8 mouse cellular contexts compared by ENCODE assay signal in genomic region chr17:27622611-27623359, GRCm38 (mm10). TPM values are rescaled to one million over a fixed set of nuclear protein-coding genes. Genes with fewer than 3 reads are reported as not detected.
DNase-seq lines count a peak whose midpoint lies in the region; ATAC-seq and TF ChIP-seq lines count a peak whose summit lies in the region.

No protein-coding gene starts in this region.

- H3K79me2 ChIP-seq in heart, adult 2 months (replicated peaks; ENCODE audit: control insufficient read depth, insufficient read depth, low read length), result peaks cover 7% of the 10 kb centered on the region

- no peak for TF ChIP-seq CTCF in heart, adult 2 months (IDR thresholded peaks at IDR 0.05)

- no peak for TF ChIP-seq POLR2A in heart, adult 2 months (IDR thresholded peaks at IDR 0.05; ENCODE audit: insufficient read depth, low read depth, low read length)

- peak overlapping the region; percentile 93 for H3K27ac ChIP-seq in heart, adult 2 months
- H3K27ac ChIP-seq in hindbrain, embryonic 13.5 days, result peak overlapping the region; percentile 99
- peak overlapping the region; percentile 89 for H3K27ac ChIP-seq in liver, embryonic 15.5 days (replicated peaks)

- peaks cover 3% of the 10 kb centered on the region; the same call in 1 of the 2 replicates for H3K9me3 ChIP-seq in erythroblast, embryonic 14.5 days (ENCODE audit: control insufficient read depth, low read length)
- H3K9me3 ChIP-seq in hindbrain, embryonic 13.5 days, result no peaks in the 10 kb centered on the region
- no peaks in the 10 kb centered on the region for H3K9me3 ChIP-seq in liver, embryonic 15.5 days (replicated peaks)

- H3K4me2 ChIP-seq in hindbrain, embryonic 13.5 days, result peak overlapping the region; percentile 86
- H3K4me2 ChIP-seq in liver, embryonic 15.5 days, result peak overlapping the region; percentile 97

- peak; percentile 63 for ATAC-seq in hindbrain, embryonic 13.5 days (ENCODE audit: low FRiP score)
- peak; percentile 63 for ATAC-seq in liver, embryonic 15.5 days (ENCODE audit: insufficient read depth)

- H3K27me3 ChIP-seq in heart, adult 2 months (ENCODE audit: control insufficient read depth, insufficient read depth, low read length), result no peaks in the 10 kb centered on the region
- no peaks in the 10 kb centered on the region for H3K27me3 ChIP-seq in erythroblast, embryonic 14.5 days (ENCODE audit: control insufficient read depth)
- H3K27me3 ChIP-seq in hindbrain, embryonic 13.5 days, result no peaks in the 10 kb centered on the region
- no peaks in the 10 kb centered on the region for H3K27me3 ChIP-seq in liver, embryonic 15.5 days

- H3K9ac ChIP-seq in heart, adult 2 months (ENCODE audit: low read depth, low read length), result peak overlapping the region; percentile 97
- peak overlapping the region; percentile 99 for H3K9ac ChIP-seq in hindbrain, embryonic 13.5 days
- peak overlapping the region; percentile 91 for H3K9ac ChIP-seq in liver, embryonic 15.5 days

- peak; percentile 57 to 64 for DNase-seq in heart, adult 2 months
- no peak for DNase-seq in heart, postnatal 25 days (ENCODE audit: low spot score)
- peak; percentile 79 for DNase-seq in adrenal gland, postnatal 14 days
- peak; percentile 79 for DNase-seq in neural tube, embryonic 10.5 days (ENCODE audit: extremely low spot score, low spot score)
- DNase-seq in thymus, postnatal 14 days, result peak; percentile 75

- TF ChIP-seq EP300 in heart, adult 2 months (IDR thresholded peaks at IDR 0.05; ENCODE audit: insufficient read depth, low read depth, low read length), result no peak

- H3K4me3 ChIP-seq in heart, adult 2 months, result peak overlapping the region; percentile 88
- H3K4me3 ChIP-seq in erythroblast, embryonic 14.5 days (replicated peaks), result peak overlapping the region; percentile 94
- peak overlapping the region; percentile 94 for H3K4me3 ChIP-seq in hindbrain, embryonic 13.5 days
- peak overlapping the region; percentile 93 for H3K4me3 ChIP-seq in liver, embryonic 15.5 days (replicated peaks)

- peaks cover 11% of the 10 kb centered on the region for H3K4me1 ChIP-seq in heart, adult 2 months (ENCODE audit: control insufficient read depth, insufficient read depth, low read length)
- H3K4me1 ChIP-seq in erythroblast, embryonic 14.5 days (ENCODE audit: control insufficient read depth), result peaks cover 61% of the 10 kb centered on the region
- H3K4me1 ChIP-seq in hindbrain, embryonic 13.5 days (replicated peaks), result peaks cover 41% of the 10 kb centered on the region
- H3K4me1 ChIP-seq in liver, embryonic 15.5 days (replicated peaks), result peaks cover 57% of the 10 kb centered on the region

- intact Hi-C loops in heart, adult 2 months (cut with DNase I), result loop anchor here (2.0 to 5.0 kb wide), 2 partner anchors 35 to 58 kb away; partner anchors contain the start of gene AI413582
- intact Hi-C loops in heart, postnatal 25 days (cut with DNase I), result loop anchor here (5.0 kb wide), 1 partner anchor 35 kb away; no protein-coding TSS in a partner anchor

- no peaks in the 10 kb centered on the region for H3K36me3 ChIP-seq in heart, adult 2 months (ENCODE audit: control insufficient read depth, insufficient read depth, low read length)
- H3K36me3 ChIP-seq in erythroblast, embryonic 14.5 days (ENCODE audit: control insufficient read depth), result peaks cover 11% of the 10 kb centered on the region
- peaks cover 7% of the 10 kb centered on the region for H3K36me3 ChIP-seq in hindbrain, embryonic 13.5 days
- peaks cover 2% of the 10 kb centered on the region for H3K36me3 ChIP-seq in liver, embryonic 15.5 days (replicated peaks)

- under 1% methylated on average over 68 of the region's 80 CpGs for WGBS in heart, adult 2 months
- WGBS in hindbrain, embryonic 13.5 days, result under 1% methylated on average over 59 of the region's 80 CpGs
- WGBS in liver, embryonic 15.5 days (ENCODE audit: insufficient replicate concordance), result under 1% methylated on average over 80 of the region's 80 CpGs

RNA-seq across cellular contexts. Expression of gene Nudt3, which starts 0.5 kb away (rescaled TPM):
- 100 to 1,000 TPM; 330 to 346 TPM for total RNA-seq in heart, adult 2 months (2021)
- 143 and 189 TPM in 2 replicates for polyA plus RNA-seq in heart, adult 2 months (2012; rRNA removed)
- total RNA-seq in heart, postnatal 25 days (2021), result 100 to 1,000 TPM; 343 TPM
- 162 and 173 TPM in 2 replicates for total RNA-seq in adrenal gland, postnatal 14 days (2021)
- polyA plus RNA-seq in erythroblast, embryonic 14.5 days (2012), result 5.1 and 6.4 TPM in 2 replicates
- polyA plus RNA-seq in hindbrain, embryonic 13.5 days (2015; fragmentation: Nextera tagmentation; extraction: Ambion mirVana), result 225 and 235 TPM in 2 replicates
- polyA plus RNA-seq in liver, embryonic 15.5 days (2015; fragmentation: Nextera tagmentation; extraction: Ambion mirVana), result 23.2 and 26.1 TPM in 2 replicates

RNA-seq across cellular contexts. Expression of gene RPS10-NUDT3, which starts 12.2 kb away (rescaled TPM):
- total RNA-seq in heart, adult 2 months (2021), result not detected
- not detected in 2 replicates for polyA plus RNA-seq in heart, adult 2 months (2012; rRNA removed)
- under 1 TPM in 1 of 2 experiments, not detected in 1; 0.94 TPM for total RNA-seq in heart, postnatal 25 days (2021)
- not detected in 2 replicates for total RNA-seq in adrenal gland, postnatal 14 days (2021)
- not detected in 2 replicates for polyA plus RNA-seq in erythroblast, embryonic 14.5 days (2012)
- not detected in 2 replicates for polyA plus RNA-seq in hindbrain, embryonic 13.5 days (2015; fragmentation: Nextera tagmentation; extraction: Ambion mirVana)
- not detected in 2 replicates for polyA plus RNA-seq in liver, embryonic 15.5 days (2015; fragmentation: Nextera tagmentation; extraction: Ambion mirVana)

RNA-seq across cellular contexts. Expression of gene Rps10, which starts 13.7 kb away (rescaled TPM):
- 100 to 1,000 TPM; 529 to 604 TPM for total RNA-seq in heart, adult 2 months (2021)
- polyA plus RNA-seq in heart, adult 2 months (2012; rRNA removed), result 448 and 482 TPM in 2 replicates
- total RNA-seq in heart, postnatal 25 days (2021), result 100 to 1,000 TPM; 476 to 516 TPM
- 864 and 1,045 TPM in 2 replicates for total RNA-seq in adrenal gland, postnatal 14 days (2021)
- polyA plus RNA-seq in erythroblast, embryonic 14.5 days (2012), result 265 and 292 TPM in 2 replicates
- polyA plus RNA-seq in hindbrain, embryonic 13.5 days (2015; fragmentation: Nextera tagmentation; extraction: Ambion mirVana), result 565 and 583 TPM in 2 replicates
- 435 and 496 TPM in 2 replicates for polyA plus RNA-seq in liver, embryonic 15.5 days (2015; fragmentation: Nextera tagmentation; extraction: Ambion mirVana)

RNA-seq across cellular contexts. Expression of gene Pacsin1, which starts 32.5 kb away (rescaled TPM):
- total RNA-seq in heart, adult 2 months (2021), result under 1 TPM; 0.44 to 0.45 TPM
- polyA plus RNA-seq in heart, adult 2 months (2012; rRNA removed), result 0.29 and 0.61 TPM in 2 replicates
- total RNA-seq in heart, postnatal 25 days (2021), result under 1 TPM; 0.25 to 0.62 TPM
- total RNA-seq in adrenal gland, postnatal 14 days (2021), result 4.5 and 6.0 TPM in 2 replicates
- polyA plus RNA-seq in erythroblast, embryonic 14.5 days (2012), result 0.01 TPM in 1 of 2 replicates, not detected in the other
- polyA plus RNA-seq in hindbrain, embryonic 13.5 days (2015; fragmentation: Nextera tagmentation; extraction: Ambion mirVana), result 27.9 and 31.0 TPM in 2 replicates
- 0.13 and 0.24 TPM in 2 replicates for polyA plus RNA-seq in liver, embryonic 15.5 days (2015; fragmentation: Nextera tagmentation; extraction: Ambion mirVana)

RNA-seq across cellular contexts. Expression of gene AI413582, which starts 57.2 kb away (rescaled TPM):
- total RNA-seq in heart, adult 2 months (2021), result 1 to 10 TPM; 9.1 TPM
- polyA plus RNA-seq in heart, adult 2 months (2012; rRNA removed), result 14.1 and 22.4 TPM in 2 replicates
- total RNA-seq in heart, postnatal 25 days (2021), result 1 to 10 TPM; 7.3 to 7.7 TPM
- 10.9 and 19.7 TPM in 2 replicates for total RNA-seq in adrenal gland, postnatal 14 days (2021)
- polyA plus RNA-seq in erythroblast, embryonic 14.5 days (2012), result 3.6 and 3.7 TPM in 2 replicates
- 43.5 and 44.8 TPM in 2 replicates for polyA plus RNA-seq in hindbrain, embryonic 13.5 days (2015; fragmentation: Nextera tagmentation; extraction: Ambion mirVana)
- 12.3 and 13.9 TPM in 2 replicates for polyA plus RNA-seq in liver, embryonic 15.5 days (2015; fragmentation: Nextera tagmentation; extraction: Ambion mirVana)
